Mouse (Mus musculus) E14TG2a.4 (cell line): ENCODE data around the gene Kcnt2.

Experiments
- CTCF ChIP-seq: conservative IDR thresholded peaks from 2 replicates; pipeline ENCODE4 v1.5.1; 2014; ENCODE audit warnings: low read length
- POU5F1 ChIP-seq: IDR thresholded peaks from 2 replicates; pipeline ENCODE4 v1.6.1; 2014; ENCODE audit warnings: low read length, borderline replicate concordance

DNA sequence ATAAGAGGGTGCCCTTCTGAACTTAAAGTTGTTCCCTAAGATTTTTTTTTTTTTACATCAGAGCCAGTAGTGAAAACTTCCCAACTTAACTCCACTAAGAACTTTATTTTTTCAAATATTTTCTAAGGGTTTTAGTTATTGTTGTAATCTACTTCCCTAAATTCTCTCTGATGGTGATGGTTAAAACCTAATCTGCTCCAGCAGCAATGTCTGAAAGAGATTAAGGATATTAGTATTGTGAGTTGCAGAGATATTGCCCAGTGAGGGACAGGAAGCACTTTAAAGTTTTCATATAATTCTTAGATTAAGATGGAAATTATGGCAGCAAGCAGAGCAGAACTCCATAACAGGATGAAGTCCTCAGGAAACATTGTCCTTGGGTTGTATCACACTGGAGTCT lies 372.2 kb downstream of the Kcnt2 start:
- TF ChIP-seq CTCF: no peak
- no peak for TF ChIP-seq POU5F1
